Mouse (Mus musculus) spleen, adult 2 months (tissue): ENCODE results near the gene Pbrm1.

Experiments
- CTCF ChIP-seq: fragments of 200-500 bp; IDR thresholded peaks from 2 replicates; pipeline ENCODE4 v1.5.1; 2011; ENCODE audit warnings: mild to moderate bottlenecking, inconsistent platforms; ENCODE audit not compliant: insufficient read depth, insufficient read length, insufficient replicate concordance; ENCODE audit errors: extremely low read depth
- POLR2A ChIP-seq: fragments of 200-500 bp; IDR thresholded peaks from 2 replicates; pipeline ENCODE4 v1.6.1; 2011; ENCODE audit warnings: low read depth, low read length, inconsistent platforms

GRCm38 (mm10) chr14:31138219-31138896, 119.4 kb downstream of the Pbrm1 start:
- TF ChIP-seq CTCF (no peak), POLR2A (no peak)
